Mouse (Mus musculus): Measurements from ENCODE around the gene Wipi2. TPM values are rescaled to one million over a fixed set of nuclear protein-coding genes. Genes with fewer than 3 reads are reported as not detected.

Gene Wipi2
- polyA plus RNA-seq, 1 experiment, result 31.6 TPM

DNA sequence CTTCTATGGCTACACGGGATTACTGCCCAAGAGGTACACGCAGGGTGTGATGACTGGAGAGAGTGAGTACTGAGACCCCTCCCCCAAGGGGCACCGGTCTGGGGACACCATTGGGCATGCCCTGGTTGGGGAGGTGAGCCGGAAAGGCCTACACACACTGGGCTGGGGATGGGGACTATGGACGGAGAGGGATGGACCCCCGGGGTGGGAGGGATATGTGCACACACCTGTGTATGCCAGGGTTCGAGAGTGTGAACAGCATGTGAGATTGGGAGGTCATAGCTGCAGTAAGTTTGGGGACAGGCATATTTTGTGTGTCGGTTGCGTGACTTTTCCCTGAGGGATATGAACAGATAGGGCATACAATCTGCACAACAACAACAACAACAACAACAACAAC is 87.6 kb downstream of the Wipi2 start:
- no peak for TF ChIP-seq POLR2A (IDR thresholded peaks at IDR 0.05; ENCODE audit: borderline replicate concordance, low read depth, low read length)
- TF ChIP-seq CTCF (IDR thresholded peaks at IDR 0.05; ENCODE audit: low read depth, low read length), result no peak
- Histone ChIP-seq H3K4me3 (ENCODE audit: insufficient read depth, low read length) (no peak overlapping the region), H3K4me1 (ENCODE audit: control insufficient read depth, insufficient read depth, low read length) (no peaks in the 10 kb centered on the region), H3K27ac (ENCODE audit: insufficient read depth, low read depth, low read length) (no peak overlapping the region)

DNA sequence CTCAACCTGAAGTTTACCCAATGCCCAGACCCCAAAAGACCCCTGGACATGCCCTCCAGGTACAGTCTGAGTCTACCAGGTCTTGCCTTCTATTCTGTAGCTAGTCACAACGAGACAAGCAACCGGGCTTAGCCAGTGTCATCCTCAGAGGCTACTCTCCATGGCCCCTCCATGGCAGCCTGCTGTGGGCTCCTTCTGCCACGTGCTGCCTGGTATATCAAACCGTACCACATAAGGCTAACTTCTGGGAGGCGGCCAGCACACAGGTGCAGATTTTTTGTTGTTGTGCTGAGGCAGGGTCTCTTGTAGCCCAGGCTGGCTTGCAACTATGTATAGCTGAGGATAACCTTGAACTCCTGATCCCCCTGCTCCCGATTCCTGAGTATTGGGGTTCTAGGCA is 88.6 kb downstream of the Wipi2 start:
- TF ChIP-seq POLR2A (IDR thresholded peaks at IDR 0.05; ENCODE audit: borderline replicate concordance, low read depth, low read length) (no peak), CTCF (IDR thresholded peaks at IDR 0.05; ENCODE audit: low read depth, low read length) (no peak)
- Histone ChIP-seq H3K4me3 (ENCODE audit: insufficient read depth, low read length) (no peak overlapping the region), H3K4me1 (ENCODE audit: control insufficient read depth, insufficient read depth, low read length) (no peaks in the 10 kb centered on the region), H3K27ac (ENCODE audit: insufficient read depth, low read depth, low read length) (no peak overlapping the region)

DNA sequence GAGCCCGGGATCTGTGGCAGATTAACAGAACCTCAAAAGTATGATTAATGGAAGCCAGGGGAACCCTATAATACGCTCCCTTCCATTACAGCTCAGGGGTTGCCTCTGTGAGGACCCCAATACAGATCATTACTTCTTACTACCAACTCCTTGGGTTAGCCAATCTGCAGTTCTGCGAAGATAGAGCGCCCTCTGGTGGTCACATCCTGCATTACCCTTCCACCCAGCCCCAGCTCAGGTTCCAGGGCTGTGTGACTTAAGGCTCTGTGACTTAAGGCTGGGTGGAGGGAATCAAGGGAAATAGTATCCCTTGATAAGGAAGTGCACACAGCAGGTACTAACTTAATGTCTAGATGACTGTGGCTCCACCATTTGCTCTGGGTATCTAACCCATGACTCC is 90.5 kb downstream of the Wipi2 start:
- peak; percentile 87 for TF ChIP-seq CTCF (IDR thresholded peaks at IDR 0.05; ENCODE audit: low read depth, low read length)
- TF ChIP-seq POLR2A (IDR thresholded peaks at IDR 0.05; ENCODE audit: borderline replicate concordance, low read depth, low read length), result no peak
- no peak overlapping the region for H3K27ac ChIP-seq (ENCODE audit: insufficient read depth, low read depth, low read length)
- no peak overlapping the region for H3K4me3 ChIP-seq (ENCODE audit: insufficient read depth, low read length)

DNA sequence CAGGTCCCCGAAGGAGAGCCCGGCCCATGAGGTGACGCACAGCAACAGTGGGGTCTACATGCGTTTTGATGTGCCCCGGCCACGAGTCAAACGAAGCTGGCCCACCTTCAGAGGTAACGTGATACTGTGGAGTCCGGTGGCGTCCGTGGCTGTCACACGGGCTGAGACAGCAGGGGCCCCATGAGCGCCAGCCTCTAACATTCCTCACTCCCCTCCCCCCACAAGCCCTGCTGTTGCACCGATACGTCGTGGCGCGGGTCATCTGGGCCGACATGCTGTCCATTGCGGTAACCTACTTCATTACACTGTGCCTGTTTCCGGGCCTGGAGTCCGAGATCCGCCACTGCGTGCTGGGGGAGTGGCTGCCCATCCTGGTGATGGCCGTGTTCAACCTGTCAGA is 91.0 kb downstream of the Wipi2 start:
- Histone ChIP-seq H3K4me3 (ENCODE audit: insufficient read depth, low read length) (no peak overlapping the region), H3K4me1 (ENCODE audit: control insufficient read depth, insufficient read depth, low read length) (no peaks in the 10 kb centered on the region)
- no peak for TF ChIP-seq CTCF (IDR thresholded peaks at IDR 0.05; ENCODE audit: low read depth, low read length)
- TF ChIP-seq POLR2A (IDR thresholded peaks at IDR 0.05; ENCODE audit: borderline replicate concordance, low read depth, low read length), result no peak

More for the DNA sequence above, 90.5 kb downstream of the Wipi2 start:
- no peaks in the 10 kb centered on the region for H3K4me1 ChIP-seq (ENCODE audit: control insufficient read depth, insufficient read depth, low read length)

DNA sequence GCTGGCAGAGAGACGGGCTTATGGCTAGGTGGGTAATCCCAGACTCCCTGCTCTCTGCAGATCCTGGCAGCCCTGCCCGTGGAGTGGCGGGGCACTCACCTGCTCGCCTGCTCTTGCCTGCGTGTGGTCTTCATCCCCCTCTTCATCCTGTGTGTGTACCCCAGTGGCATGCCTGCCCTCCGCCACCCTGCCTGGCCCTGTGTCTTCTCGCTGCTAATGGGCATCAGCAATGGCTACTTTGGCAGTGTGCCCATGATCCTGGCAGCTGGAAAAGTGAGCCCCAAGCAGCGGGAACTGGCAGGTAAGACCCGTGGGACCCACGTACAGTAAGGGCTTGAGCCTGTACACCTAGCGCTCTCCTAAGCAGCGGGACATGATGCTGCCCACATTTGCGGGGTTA is 92.4 kb downstream of the Wipi2 start:
- H3K4me3 ChIP-seq (ENCODE audit: insufficient read depth, low read length), result no peak overlapping the region
- no peaks in the 10 kb centered on the region for H3K4me1 ChIP-seq (ENCODE audit: control insufficient read depth, insufficient read depth, low read length)
- TF ChIP-seq POLR2A (IDR thresholded peaks at IDR 0.05; ENCODE audit: borderline replicate concordance, low read depth, low read length) (no peak), CTCF (IDR thresholded peaks at IDR 0.05; ENCODE audit: low read depth, low read length) (no peak)
- H3K27ac ChIP-seq (ENCODE audit: insufficient read depth, low read depth, low read length), result no peak overlapping the region

More for the DNA sequence above, 91.0 kb downstream of the Wipi2 start:
- no peak overlapping the region for H3K27ac ChIP-seq (ENCODE audit: insufficient read depth, low read depth, low read length)

Other genes starting within 250 kb of the Wipi2 start
- 16.2 and 18.2 TPM in 2 replicates for gene Foxk1, start 226.2 kb upstream of the Wipi2 start, polyA plus RNA-seq (2012; ENCODE audit: insufficient read depth, insufficient read length, missing spikeins)
- 28.9 and 29.1 TPM in 2 replicates for gene Ap5z1, start 163.8 kb upstream of the Wipi2 start, polyA plus RNA-seq (2012; ENCODE audit: insufficient read depth, insufficient read length, missing spikeins)
- gene Papolb, start 97.6 kb upstream of the Wipi2 start, polyA plus RNA-seq (2012; ENCODE audit: insufficient read depth, insufficient read length, missing spikeins), result not detected in 2 replicates
- gene Radil, start 76.6 kb upstream of the Wipi2 start, polyA plus RNA-seq (2012; ENCODE audit: insufficient read depth, insufficient read length, missing spikeins), result not detected in 2 replicates
- gene Mmd2, start 18.9 kb upstream of the Wipi2 start, polyA plus RNA-seq (2012; ENCODE audit: insufficient read depth, insufficient read length, missing spikeins), result not detected in 2 replicates
- not detected in 2 replicates for gene Slc29a4, start 64.8 kb downstream of the Wipi2 start, polyA plus RNA-seq (2012; ENCODE audit: insufficient read depth, insufficient read length, missing spikeins)
- 57.3 and 64.5 TPM in 2 replicates for gene Tnrc18, start 190.0 kb downstream of the Wipi2 start, polyA plus RNA-seq (2012; ENCODE audit: insufficient read depth, insufficient read length, missing spikeins)